Mouse (Mus musculus) adrenal gland, postnatal 14 days (tissue): Measurements from ENCODE around the gene Catsperd. TPM values are rescaled to one million over a fixed set of nuclear protein-coding genes. Genes with fewer than 3 reads are reported as not detected.

Source experiments
- DNase-seq: peaks from one replicate; pipeline ENCODE4 v3.0.0; 2021; ENCODE audit warnings: mixed read lengths
- long read RNA-seq, 2 experiments: library from polyadenylated mRNA; stranded (forward); transcript quantifications; one replicate each; pipeline ENCODE4 v2.0.0; 2021
- total RNA-seq: library from RNA; stranded (reverse); gene quantifications from 2 replicates; pipeline ENCODE4 v1.2.3, GENCODE M21; 2021

Gene Catsperd
- 1.8 and 2.0 TPM in 2 replicates for total RNA-seq
- long read RNA-seq, experiment 1, partial matches to known transcripts, result 6 of 8 reads
- long read RNA-seq, experiment 1, other reads (novel, unspliced or antisense), result 2 of 8 reads
- long read RNA-seq, experiment 2, partial matches to known transcripts, result 0 of 4 reads
- long read RNA-seq, experiment 2, other reads (novel, unspliced or antisense), result 4 of 4 reads

GRCm38 (mm10) chr17:56627530-56628277 lies at the start of gene Catsperd:
Gene Catsperd, plus strand, starts transcription at chr17:56628143.
- DNase-seq, result peak; percentile 45

DNA sequence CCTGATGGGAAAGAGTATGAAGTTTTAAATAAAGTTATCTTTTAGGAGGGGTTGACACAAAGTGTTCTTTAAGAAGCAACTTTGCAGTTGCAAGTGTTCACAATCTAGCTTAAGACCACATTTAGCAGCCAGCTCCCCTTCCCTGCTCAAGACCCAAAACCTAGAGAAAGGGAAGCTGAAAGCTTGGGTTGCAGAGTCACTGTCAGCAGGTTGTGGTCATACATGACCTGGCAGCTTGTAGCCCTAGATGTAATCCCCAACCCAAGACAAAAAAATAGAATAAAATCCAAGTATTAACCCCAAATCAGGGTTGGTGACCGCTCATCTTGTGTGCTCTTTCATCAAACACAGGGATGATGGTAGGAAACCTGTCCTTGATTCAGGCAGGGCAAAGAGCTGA lies 44.9 kb upstream of the Catsperd start:
- no peak for DNase-seq

- peak; percentile 83 for DNase-seq
These were observed 44.2 kb upstream of the Catsperd start for GRCm38 (mm10) chr17:56583611-56584256.

DNA sequence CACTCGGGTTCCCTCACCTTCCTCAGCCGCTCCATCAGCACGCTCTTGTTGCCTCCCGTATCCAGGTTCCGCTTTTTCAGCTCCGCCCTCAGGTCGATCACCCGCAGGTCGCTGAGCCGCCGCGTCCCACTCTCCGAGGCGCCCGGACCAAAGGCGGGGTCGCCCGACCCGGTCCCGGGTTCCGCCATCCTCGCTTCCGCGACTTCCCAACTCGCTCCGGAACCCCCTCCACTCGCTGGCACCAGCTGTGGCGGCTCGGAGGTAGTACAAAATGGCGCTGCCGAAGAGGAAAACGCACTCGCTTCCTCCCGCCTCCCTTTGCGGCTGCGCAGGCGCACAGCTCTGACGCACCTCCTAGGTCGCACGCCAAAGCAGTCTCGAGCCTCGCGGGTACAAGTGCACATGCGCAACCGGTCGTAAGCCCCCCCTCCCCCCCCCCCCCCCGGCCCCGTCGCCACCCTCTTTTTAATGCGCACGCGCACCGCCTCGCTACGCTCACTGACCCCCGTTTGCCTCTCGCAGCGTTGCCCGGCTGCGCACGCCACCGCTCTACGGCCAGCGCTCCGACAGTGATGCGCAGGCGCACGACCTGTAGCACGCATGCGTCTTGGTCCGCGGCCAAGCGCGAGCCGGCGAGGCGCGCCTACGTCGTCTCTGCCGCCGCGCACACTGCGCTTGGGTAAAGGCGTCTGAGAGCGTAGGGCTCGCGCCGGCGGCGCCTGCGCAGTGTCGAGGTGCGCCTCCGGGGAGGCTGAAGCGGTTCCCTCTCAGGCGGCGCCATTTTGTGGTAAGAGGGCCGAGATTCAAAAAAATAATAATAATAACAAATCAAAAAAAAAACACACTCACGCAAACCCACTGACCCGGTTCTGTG lies 43.4 kb upstream of the Catsperd start, which contains the start of the genes Safb2 and Safb:
Safb2 (minus strand) TSS at position 329 of the 874 bp plus-strand sequence.
Safb (plus strand) TSS at position 569 of the 874 bp plus-strand sequence.
- DNase-seq, result peak; percentile 99

GRCm38 (mm10) chr17:56585171-56585821 lies 42.6 kb upstream of the Catsperd start:
- peak; percentile 65 for DNase-seq

DNA sequence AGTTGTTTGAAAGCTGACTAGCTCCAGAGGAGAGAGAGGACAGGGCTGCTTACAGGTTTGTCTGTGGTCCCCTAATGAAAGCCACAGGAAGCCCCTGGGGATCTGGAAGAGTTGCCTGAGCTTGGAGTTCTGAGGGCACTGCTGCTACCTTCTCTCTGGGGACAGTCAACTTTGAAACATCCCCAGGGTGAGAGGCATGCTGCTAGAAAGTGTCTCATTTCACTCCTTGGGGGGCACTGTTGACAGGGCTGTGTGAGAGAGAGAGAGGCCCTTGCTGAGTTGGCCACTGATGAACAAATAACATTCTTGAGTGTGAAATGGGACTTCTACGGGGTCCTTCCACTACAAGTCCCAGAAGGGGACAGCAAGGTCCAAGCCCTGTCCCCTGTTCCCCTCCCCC lies 40.2 kb upstream of the Catsperd start:
- DNase-seq, result no peak

DNA sequence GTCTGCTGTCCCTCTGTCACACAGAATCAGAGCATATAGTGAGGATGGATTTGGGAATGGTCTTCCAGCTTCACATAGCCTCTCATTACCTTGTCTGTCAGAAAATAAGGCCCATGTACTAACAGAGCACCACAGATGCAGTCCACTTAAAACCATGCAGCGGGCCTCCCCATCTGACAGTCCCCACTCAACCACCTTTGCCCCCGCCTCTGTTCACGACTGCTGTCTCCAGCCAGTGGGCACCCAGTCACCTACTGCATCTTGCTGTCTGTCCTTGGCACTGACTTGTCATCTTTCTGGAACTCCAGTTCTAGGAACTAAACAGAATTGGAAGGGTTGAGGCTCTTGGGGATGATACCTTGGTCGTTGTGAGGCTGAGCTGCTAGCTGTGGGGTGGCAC lies 39.0 kb upstream of the Catsperd start:
- DNase-seq, result no peak

- no peak for DNase-seq
These were observed 35.4 kb upstream of the Catsperd start for GRCm38 (mm10) chr17:56592553-56592952.

- no peak for DNase-seq
These were observed 34.2 kb upstream of the Catsperd start for GRCm38 (mm10) chr17:56593527-56594271.

DNA sequence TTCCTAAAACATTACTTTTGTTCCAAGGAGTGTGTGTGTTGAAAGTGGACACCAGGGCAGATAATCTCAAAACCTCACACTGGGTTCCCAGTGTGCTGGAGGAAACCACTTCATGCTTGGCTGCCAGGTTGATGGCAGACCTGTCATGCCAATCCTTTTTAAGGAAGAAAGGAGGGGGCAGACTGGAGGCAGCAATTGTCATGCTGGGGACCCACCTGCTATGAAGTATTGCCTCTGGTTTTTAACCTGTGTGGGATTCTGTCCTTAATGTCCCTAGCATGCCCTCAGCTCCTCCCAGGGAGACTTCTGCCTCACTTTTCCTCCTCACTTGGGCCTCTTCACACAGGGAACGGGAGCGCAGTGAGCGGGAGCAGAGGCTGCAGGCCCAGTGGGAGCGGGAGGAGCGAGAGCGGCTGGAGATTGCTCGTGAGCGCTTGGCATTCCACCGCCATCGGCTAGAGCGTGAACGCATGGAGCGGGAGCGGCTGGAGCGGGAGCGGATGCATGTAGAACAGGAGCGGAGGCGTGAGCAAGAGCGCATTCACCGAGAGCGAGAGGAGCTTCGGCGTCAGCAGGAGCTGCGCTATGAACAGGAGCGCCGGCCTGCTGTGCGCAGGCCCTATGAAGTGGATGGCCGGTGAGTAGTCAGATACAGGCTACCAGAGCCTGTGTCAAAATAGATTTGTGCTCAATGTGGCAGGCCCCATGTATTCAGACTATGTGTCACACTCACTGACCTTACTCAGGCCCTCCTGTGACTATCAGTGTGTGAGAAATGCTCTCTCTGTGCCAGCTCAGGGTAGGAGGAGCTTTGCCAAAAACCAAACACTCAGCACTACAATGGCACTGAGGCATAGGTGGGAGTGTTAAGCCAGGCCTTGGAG lies 24.5 kb upstream of the Catsperd start:
- DNase-seq, result peak; percentile 52

- no peak for DNase-seq
These were observed 23.9 kb upstream of the Catsperd start for GRCm38 (mm10) chr17:56604070-56604380.

DNA sequence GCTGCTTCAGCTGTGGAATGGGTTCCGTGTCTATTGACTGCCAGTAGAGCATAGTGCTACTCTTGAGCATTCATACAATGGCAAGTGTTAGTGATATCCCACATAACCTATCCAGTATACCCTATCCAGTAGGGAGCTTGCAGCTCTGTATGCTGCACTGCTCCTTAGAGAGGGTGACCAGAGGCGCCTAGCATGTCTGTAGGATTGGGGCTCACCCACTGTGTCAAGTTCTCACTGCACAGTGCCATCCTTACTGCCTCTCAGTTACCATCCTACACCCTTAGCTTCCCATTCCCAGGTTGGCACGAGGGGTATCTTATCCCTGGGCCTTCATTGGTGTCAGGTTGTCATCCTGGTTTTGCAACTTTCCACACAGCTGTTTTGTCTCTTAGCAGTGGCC lies 23.5 kb upstream of the Catsperd start:
- DNase-seq, result no peak

GRCm38 (mm10) chr17:56605431-56605830 lies 22.5 kb upstream of the Catsperd start:
- DNase-seq, result no peak

GRCm38 (mm10) chr17:56607521-56608062 lies 20.4 kb upstream of the Catsperd start:
- DNase-seq, result no peak

DNA sequence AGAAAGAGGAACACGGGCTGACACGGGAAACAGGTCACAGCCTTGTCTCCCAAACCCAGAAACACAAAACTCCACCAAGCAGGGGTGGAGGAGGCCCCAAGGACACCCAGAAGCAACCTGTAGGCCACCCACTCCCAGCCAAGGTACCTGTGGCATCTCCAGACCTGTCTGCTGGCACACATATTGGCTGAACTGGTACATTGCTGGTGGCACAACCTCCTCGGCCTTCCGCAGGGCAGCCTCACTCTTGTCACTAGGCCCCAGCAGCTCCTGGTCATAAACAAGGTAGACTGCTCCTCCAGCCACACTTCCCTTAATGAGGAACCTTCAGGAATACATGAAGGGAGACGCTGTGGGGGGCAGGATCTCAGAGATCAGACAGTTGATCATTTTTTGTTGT lies 19.2 kb upstream of the Catsperd start:
- no peak for DNase-seq

- DNase-seq, result peak; percentile 95
These were observed 18.3 kb upstream of the Catsperd start, which contains the start of gene 2410015M20Rik for GRCm38 (mm10) chr17:56609452-56610171. Gene 2410015M20Rik, minus strand, starts transcription at chr17:56609771.

GRCm38 (mm10) chr17:56611323-56611722 lies 16.6 kb upstream of the Catsperd start:
- DNase-seq, result no peak

DNA sequence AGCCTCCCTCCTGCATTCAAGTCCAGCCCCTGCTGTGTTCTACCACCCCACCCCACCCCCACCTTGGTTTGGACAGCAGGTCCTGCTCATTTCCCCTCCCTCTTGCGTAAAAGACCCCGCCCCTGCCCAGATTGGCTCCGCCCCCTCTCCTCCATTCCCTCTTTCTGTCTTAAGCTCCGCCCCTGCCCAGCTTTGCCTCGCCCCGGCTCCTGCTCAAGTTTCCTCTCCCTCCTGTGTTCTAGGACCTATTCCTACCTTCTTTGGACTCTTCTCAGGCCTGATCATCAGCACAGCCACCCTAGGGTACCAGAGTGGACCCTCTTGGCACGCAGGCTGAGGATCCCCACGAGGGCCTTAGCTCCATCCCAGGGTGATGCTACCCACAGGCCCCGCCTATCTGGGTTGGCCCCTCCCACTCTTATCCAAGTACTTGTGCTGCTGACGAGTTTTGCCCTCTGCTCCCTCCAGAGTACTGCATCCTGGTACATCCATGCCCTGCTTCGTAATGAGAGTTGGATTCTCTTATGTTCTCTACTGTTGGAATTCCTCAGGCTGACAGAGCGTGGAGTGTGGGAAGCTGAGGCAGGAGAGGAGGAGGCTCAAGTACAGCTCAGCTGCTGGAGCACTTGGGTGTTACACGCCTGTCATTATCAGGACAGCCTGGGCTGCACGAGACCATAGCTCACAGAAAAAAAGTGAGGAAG lies 15.9 kb upstream of the Catsperd start:
- DNase-seq, result peak; percentile 76
